Mouse (Mus musculus) MEL-GATA-1-ER (cell line): ENCODE data around the gene Cyp17a1.
A peak's percentile ranks its signal among the peaks of the same experiment; 100 is the strongest.

Experiments
- DNase-seq: peaks from one replicate; pipeline ENCODE4 v3.0.0-alpha.2; 2012; ENCODE audit warnings: low read depth; ENCODE audit errors: extremely low read depth

Cyp17a1 gene

GRCm38 (mm10) chr19:46670691-46671090, 2.3 kb downstream of the Cyp17a1 start:
- DNase-seq = no peak

DNA sequence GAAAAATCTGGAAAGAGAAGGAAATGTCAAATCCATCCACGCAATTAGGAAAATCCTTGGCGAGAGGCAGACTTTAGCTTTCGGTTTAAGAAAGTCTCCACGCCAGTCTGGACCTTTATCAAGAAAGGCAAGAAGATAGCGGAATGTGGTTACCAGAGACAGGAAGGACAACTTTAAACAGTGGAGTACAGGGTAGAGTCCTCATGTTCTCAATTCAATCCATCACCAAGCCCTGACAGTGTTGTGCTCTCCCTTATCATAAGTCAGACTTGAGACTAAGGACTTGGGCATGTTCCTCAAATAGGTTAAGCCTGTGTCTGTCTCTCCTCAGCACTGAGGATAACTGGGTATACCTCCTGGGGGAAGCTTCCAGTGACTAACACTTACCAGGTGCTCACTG, 3.2 kb downstream of the Cyp17a1 start:
- DNase-seq = peak; percentile 85

- DNase-seq = no peak
Measured at GRCm38 (mm10) chr19:46668263-46668662, 4.7 kb downstream of the Cyp17a1 start.

DNA sequence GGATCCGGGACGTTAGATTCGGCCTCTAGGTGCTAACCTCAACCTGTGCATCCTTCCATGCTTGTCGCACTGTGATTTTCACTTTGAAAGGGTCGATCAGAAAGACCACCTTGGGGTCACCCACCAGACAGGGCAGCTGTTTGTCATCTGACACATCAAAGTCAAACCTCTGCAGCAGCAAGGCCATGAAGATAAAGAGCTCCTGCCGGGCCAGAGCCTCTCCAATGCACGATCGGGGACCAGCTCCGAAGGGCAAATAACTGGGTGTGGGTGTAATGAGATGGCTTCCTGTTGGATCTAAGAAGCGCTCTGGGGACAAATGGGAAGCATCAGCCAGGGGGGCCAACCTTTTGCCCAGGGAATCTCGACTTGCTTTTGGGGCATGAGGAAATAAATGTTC, 5.7 kb downstream of the Cyp17a1 start:
- no peak for DNase-seq

DNA sequence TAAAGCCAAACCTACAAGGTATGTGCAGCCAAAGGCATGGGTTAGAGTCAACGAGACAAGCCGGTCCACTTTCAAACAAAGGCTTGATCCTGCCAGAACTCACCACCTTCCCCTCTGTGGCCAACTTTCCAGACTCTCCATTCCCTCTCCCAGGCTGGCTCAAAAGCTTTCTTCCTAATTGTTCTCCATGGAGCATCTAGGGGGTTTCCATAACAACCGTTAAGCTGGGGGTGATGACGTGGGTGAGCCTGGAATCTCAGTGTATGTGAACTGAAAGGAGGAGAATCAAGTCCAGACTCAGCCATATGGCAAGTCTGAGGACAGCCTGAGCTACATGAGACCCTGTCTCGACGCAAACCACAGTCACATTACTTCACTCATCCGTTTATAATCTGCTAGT, 7.5 kb downstream of the Cyp17a1 start:
- DNase-seq = no peak

GRCm38 (mm10) chr19:46662784-46663183, 10.2 kb downstream of the Cyp17a1 start:
- DNase-seq = no peak

DNA sequence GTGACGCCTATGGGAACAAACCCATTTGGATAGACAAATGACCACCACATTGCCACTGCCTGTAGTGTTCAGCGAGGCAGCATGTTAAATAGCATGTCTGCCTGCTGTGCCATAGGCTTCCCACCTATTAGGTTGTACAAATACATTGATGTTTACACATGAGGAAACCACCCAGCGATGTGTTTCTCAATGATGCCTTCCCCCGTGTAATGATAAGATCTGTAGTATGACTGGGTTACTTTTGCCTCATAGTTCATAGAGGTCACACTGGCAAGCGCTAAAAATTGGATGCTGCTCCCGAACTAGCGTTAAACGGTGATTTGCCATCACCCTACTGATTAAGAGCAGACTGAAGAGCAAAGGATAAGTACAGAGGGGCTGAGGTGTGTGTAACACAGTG, 10.8 kb downstream of the Cyp17a1 start:
- no peak for DNase-seq

DNA sequence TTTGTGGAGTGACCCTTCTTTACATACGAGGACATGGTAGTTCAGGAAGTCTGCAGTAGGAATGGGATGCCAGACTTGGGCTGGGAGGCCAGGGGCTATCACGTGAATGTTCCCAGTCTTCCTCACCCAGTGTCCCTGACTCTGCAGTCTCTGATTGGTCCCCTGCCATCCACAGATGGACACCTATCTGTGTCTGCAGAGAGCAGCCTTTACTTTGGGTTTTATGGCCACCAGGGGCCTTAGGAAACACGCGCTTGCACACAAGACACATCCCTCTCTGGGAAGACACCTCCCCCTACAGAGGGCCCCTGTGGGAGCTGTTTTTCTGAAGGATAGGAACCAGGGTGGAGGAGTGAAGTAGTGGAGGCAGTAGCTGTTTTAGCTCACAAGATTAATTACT, 11.5 kb downstream of the Cyp17a1 start:
- DNase-seq = no peak

- no peak for DNase-seq
Measured at GRCm38 (mm10) chr19:46658851-46659250, 14.1 kb downstream of the Cyp17a1 start.

- no peak for DNase-seq
Measured at GRCm38 (mm10) chr19:46658348-46658747, 14.6 kb downstream of the Cyp17a1 start.

DNA sequence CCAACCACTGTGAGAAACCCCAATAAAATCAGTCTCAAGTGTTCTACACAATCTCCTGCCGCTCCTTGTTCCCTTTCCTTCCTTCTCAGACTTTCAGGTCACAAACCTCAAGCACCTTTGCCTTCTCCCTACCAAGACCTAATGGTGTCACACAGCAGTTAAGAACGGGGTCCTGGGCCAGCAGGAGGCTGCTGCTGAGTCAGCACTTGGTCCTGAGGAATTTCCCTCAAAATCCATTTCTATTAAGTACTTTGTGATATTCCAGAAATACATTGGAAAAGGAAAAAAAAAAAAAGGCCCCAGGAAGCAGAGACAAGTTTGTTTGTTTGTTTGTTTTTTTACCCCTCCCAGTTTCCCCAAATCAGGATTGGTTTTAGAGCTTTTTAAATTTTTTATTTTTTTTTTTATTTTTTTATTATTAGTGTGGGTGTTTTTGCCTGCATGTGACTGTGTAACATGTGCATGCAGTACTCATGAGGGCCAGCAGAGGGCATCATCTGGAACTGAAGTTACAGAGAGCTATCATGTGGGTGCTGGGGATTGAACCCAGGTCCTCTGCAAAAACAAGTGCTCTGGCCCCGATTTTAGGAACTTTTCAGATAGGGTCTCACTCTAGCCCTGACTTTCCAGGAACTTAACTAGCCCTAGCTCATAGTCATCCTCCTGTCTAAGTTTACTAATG, 15.5 kb downstream of the Cyp17a1 start:
- no peak for DNase-seq

DNA sequence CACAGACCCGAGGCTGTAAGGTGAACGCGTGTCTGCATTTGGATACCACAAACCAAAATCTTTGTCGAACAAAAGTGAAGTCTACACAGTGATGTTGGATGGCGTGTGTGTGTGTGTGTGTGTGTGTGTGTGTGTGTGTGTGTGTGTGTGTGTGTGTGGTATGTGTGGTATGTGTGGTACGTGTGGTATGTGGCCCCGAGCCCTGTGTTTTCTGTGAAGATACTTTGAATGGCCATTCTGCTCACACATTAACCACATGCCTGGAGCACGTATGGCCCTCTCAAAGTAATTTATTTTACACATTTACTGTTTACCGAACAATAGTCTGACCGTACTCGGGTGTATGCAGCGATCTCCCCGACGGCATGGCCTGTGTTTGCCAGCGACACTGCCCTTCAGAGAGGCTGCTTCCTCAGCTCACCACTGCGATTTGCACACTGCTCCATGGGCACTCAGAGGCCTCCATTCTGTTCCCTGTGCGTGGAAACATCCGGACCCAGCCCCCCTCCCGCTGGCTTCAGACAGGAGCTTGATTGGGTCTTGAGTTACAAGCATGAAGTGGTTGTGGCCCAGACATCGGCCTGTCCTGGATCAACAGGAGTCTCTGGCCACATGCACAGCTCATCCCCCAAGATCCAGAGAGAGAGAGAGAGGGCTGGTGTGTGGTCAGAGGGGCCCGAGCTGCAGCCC, 16.7 kb downstream of the Cyp17a1 start:
- no peak for DNase-seq

- DNase-seq = no peak
Measured at GRCm38 (mm10) chr19:46655626-46656025, 17.3 kb downstream of the Cyp17a1 start.

GRCm38 (mm10) chr19:46653616-46654235, 19.2 kb downstream of the Cyp17a1 start:
- DNase-seq = peak; percentile 32

DNA sequence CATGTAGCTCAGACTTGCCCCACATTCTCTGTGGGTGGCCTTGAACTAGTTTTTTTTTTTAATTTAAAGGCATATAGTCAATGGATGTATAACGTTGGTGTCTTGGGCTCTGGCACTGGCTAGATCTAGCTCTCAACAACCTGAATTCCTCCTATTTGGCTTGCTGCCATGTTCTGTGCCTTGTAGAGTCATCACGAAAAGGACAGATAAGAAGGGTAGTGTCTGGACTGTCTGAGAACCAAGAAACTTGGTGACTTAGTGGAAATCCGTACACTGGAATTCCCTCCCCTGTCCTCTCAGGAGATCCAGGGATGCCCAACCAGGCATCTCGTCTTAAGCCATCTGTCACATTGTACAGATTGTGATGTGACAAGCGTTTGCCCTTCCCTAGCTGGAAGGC, 19.8 kb downstream of the Cyp17a1 start:
- DNase-seq = no peak

DNA sequence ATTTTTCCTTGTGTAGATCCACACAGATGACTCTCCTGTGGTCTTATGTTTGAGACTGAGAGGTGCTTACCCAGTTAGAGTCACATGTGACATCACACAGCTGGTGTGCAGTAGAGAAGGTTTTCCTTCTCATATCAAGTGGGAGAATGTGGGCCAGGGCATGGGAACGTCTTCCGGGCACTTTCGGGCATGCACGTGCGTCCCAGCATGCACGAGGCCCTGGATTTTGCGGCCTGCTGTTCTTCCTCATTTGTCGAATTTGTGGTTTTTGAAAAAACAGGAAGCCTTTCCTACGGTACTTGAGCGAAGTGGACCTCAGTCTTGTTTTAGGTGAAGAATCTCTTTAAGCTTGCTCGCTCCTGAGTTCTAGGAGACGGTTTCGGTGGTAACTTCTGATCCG, 24.4 kb downstream of the Cyp17a1 start:
- DNase-seq = no peak

DNA sequence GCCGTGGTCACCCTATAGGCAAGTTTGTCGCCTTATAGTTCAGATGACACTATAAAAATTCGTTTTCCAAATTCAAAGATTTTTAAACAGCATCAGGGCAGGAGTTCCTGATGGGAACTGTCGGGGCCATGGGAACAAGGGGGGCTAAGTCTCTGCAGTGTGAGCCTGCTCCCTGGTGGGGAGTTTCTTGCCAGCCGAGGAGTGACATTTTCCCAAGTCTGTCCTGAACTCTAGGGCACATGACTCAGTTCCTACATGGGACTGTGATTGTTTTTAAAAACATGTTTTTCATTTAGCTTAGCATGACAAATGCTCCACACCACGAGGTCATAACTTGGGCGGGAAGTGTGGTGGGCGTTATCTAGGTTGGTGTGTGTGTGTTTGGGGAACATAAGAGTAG, 25.1 kb downstream of the Cyp17a1 start:
- DNase-seq = no peak

DNA sequence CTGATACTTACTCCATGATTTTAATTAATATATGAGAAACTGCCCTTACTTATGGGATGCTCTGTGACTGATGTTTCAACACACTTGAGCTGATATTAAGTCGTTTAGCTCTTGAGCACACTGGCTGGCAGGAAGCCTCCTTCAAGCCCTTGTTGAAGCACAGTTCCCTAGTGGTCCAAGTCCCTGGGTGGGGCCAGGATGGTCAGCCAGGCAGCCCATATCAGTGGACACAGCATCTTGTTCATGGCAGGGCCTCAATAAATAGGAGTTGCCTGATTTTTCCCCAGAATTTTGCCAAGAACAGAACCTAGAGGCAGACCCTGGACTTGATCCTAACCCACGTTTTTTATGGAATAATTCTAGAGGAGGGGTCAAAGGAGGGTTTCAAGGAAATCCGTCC, 25.7 kb downstream of the Cyp17a1 start:
- no peak for DNase-seq

GRCm38 (mm10) chr19:46646041-46646481, 26.9 kb downstream of the Cyp17a1 start:
- no peak for DNase-seq

DNA sequence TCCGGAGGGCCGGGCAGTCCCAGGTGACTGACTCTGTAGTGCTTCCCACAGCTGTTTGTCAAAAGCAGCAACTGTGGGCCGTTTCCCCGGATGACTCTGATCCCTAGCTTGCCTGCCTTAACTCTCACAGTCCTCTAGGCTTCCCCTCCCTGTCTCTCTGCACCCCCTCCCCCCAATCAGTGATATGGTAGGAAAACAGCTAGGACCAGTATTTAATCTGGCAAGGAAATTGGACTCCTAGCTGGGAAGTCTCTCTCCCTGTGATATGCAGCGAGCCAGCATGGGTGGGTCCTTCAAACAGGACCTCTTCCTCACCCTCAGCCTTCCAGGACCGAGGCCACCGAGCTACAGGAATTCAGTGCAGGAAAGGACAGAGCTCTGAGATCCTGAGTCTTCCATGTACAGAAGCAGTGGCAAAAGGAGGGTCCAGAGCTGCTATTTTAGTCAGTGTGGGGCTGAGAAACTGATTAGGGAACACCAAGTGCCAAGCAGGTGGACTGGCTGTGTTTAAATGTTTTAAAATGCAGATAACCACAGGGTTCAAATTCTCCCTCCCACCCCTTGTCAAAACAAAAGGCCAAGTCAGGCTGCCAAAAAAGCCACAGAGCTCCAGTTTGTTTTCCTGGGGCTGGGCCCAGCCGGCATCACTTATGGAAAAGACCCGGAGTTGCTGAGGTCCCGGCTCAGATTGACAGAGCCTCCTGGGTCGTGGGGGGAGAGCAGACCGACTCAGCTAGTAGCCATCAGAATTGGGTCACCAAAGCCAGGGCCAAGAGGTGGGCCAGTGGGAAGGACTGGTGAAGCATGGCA, 28.0 kb downstream of the Cyp17a1 start:
- DNase-seq = no peak

GRCm38 (mm10) chr19:46644343-46644792, 28.6 kb downstream of the Cyp17a1 start:
- DNase-seq = no peak

GRCm38 (mm10) chr19:46643236-46643635, 29.7 kb downstream of the Cyp17a1 start:
- no peak for DNase-seq
